Mouse (Mus musculus) kidney, embryonic 16.5 days (tissue): Measurements from ENCODE around the gene Dner. TPM values are rescaled to one million over a fixed set of nuclear protein-coding genes. Genes with fewer than 3 reads are reported as not detected.

Source experiments
- ATAC-seq: fragments of 200-750 bp; cut with Nextera tagmentation; 2 replicates; pipeline ENCODE4 v1.8.0; 2017; ENCODE audit warnings: moderate TSS enrichment; ENCODE audit not compliant: low FRiP score, low TSS enrichment
- H3K27ac ChIP-seq: fragments of 300-500 bp; sonication (generic); 2 replicates; pipeline ENCODE4 v1.5.1; 2014; ENCODE audit warnings: low read length
- H3K27me3 ChIP-seq: fragments of 300-500 bp; sonication (generic); 2 replicates; pipeline ENCODE4 v1.6.1; 2014; ENCODE audit warnings: low read length, control low read depth, mixed read lengths; ENCODE audit not compliant: insufficient read depth
- H3K36me3 ChIP-seq: fragments of 300-500 bp; sonication (generic); 2 replicates; pipeline ENCODE4 v1.6.1; 2014; ENCODE audit warnings: low read length, control low read depth, mixed read lengths; ENCODE audit not compliant: insufficient read depth
- H3K4me1 ChIP-seq: fragments of 300-500 bp; sonication (generic); 2 replicates; pipeline ENCODE4 v1.6.1; 2014; ENCODE audit warnings: low read length, control low read depth, mixed read lengths; ENCODE audit not compliant: insufficient read depth
- H3K4me2 ChIP-seq: fragments of 300-500 bp; sonication (generic); replicated peaks from 2 replicates; pipeline ENCODE4 v1.6.1; 2014; ENCODE audit warnings: low read depth, low read length
- H3K4me3 ChIP-seq: fragments of 300-500 bp; sonication (generic); 2 replicates; pipeline ENCODE4 v1.5.1; 2014; ENCODE audit warnings: mild to moderate bottlenecking, low read length
- H3K9ac ChIP-seq: fragments of 300-500 bp; sonication (generic); replicated peaks from 2 replicates; pipeline ENCODE4 v1.6.1; 2014; ENCODE audit warnings: low read length
- H3K9me3 ChIP-seq: fragments of 300-500 bp; sonication (generic); 2 replicates; pipeline ENCODE4 v1.6.1; 2016; ENCODE audit warnings: low read length, control low read depth
- WGBS: fragments of 180-500 bp; shearing (Covaris S2); extraction: QIAGEN DNeasy Blood & Tissue Kit; methylation state at CpG from one replicate; pipeline ENCODE4 v1.1.7; 2014; 5-methylcytosine and 5-hydroxymethylcytosine counted together
- polyA plus RNA-seq: library from polyadenylated mRNA; unstranded; fragments of >200 nt; fragmentation: Nextera tagmentation; extraction: Ambion mirVana; gene quantifications from 2 replicates; pipeline ENCODE4 v1.2.1, GENCODE M21; 2015

The Dner gene
- polyA plus RNA-seq, 1 experiment from 2014 or later: 1.4 TPM

- ATAC-seq: no peak
- Histone ChIP-seq H3K9me3 (no peaks in the 10 kb centered on the region), H3K27me3 (no peaks in the 10 kb centered on the region), H3K9ac (no peak overlapping the region), H3K27ac (no peak overlapping the region), H3K36me3 (no peaks in the 10 kb centered on the region), H3K4me2 (no peak overlapping the region), H3K4me1 (no peaks in the 10 kb centered on the region), H3K4me3 (no peak overlapping the region)
- 79% methylated on average over 2 of the region's 2 CpGs for WGBS
Observed at GRCm38 (mm10) chr1:84646781-84647180, 49.2 kb downstream of the Dner start.

- no peak overlapping the region for H3K4me3 ChIP-seq
- H3K9me3 ChIP-seq: no peaks in the 10 kb centered on the region
- H3K9ac ChIP-seq: no peak overlapping the region
- no peak overlapping the region for H3K27ac ChIP-seq
- H3K36me3 ChIP-seq: no peaks in the 10 kb centered on the region
- no peaks in the 10 kb centered on the region for H3K27me3 ChIP-seq
- ATAC-seq: no peak
- H3K4me1 ChIP-seq: no peaks in the 10 kb centered on the region
- WGBS: 69% methylated on average over 4 of the region's 4 CpGs
- H3K4me2 ChIP-seq: no peak overlapping the region
Observed at GRCm38 (mm10) chr1:84640463-84640862, 55.6 kb downstream of the Dner start.

DNA sequence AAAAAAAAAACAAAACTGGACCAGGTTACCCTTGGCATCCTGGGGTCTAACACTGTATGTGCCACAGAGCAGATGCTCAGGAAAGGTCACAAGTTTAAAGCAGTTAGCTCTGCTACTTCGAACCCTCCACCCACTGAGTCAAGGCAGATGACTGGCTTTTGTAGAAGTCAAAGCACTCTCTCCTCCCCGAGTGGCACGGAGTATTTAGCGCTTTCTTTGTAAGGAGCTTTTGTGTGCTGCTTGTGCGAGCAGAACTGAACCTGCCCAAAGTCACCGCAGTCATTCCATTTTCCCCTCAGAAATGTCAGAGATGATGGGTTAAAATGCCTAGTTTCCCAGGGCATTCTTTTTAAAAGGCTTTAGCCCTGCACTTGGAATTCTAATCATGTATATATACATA, 59.1 kb downstream of the Dner start:
- no peaks in the 10 kb centered on the region for H3K4me1 ChIP-seq
- H3K9ac ChIP-seq: no peak overlapping the region
- ATAC-seq: no peak
- no peak overlapping the region for H3K4me3 ChIP-seq
- no peak overlapping the region for H3K4me2 ChIP-seq
- H3K9me3 ChIP-seq: no peaks in the 10 kb centered on the region
- H3K36me3 ChIP-seq: no peaks in the 10 kb centered on the region
- 37% methylated on average over 6 of the region's 6 CpGs for WGBS
- no peak overlapping the region for H3K27ac ChIP-seq
- H3K27me3 ChIP-seq: no peaks in the 10 kb centered on the region

DNA sequence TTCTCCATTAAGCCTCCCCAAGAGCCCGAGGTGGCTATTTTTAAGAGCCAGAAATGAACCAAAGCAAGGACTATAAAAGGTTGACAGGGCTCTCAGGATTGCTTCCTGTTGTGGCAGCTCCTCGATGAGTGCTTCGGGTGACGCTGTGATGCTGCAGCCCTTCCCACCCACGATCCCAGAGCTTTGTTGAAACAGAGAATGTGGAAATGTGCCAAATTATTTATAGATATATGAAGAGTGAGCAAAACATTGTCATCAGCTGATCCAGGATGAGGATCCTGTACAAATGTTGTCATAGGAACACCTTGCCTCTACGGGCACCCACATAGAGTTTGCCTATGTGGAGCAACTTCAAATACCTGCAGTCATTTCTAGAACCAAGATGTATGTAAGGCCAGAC, 67.8 kb downstream of the Dner start:
- no peak overlapping the region for H3K4me2 ChIP-seq
- H3K9ac ChIP-seq: no peak overlapping the region
- no peaks in the 10 kb centered on the region for H3K27me3 ChIP-seq
- H3K9me3 ChIP-seq: no peaks in the 10 kb centered on the region
- 63% methylated on average over 6 of the region's 6 CpGs for WGBS
- H3K4me1 ChIP-seq: no peaks in the 10 kb centered on the region
- no peaks in the 10 kb centered on the region for H3K36me3 ChIP-seq
- no peak overlapping the region for H3K4me3 ChIP-seq
- ATAC-seq: no peak
- H3K27ac ChIP-seq: no peak overlapping the region

DNA sequence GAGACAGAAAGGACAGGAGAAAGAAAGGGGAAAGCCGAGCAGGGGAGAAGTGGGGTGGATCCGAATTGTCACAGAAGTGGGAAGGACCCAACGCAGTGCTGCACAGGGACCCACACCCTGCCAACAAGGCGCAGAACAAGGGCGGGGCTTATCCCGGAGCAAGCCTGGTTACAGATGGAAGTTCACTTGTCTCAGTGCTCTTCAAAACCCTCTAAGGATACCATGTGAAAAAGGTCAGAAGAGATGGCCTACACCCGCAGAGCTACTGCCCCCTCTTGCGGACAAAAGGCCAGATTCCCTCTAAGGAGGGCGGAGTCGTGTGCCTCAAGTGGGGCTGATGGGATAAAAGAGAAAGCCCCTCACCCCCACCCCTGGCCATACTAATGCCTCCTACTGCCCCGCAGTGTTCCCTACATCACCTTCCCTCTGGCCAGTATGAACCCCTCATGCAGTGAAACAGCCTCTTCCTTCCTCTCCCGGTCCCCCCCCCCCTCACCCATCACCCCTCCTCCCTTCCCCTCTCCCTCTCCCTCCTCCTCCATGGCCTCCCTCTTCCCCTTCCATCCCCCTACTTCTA, 73.0 kb downstream of the Dner start:
- Histone ChIP-seq H3K27me3 (no peaks in the 10 kb centered on the region), H3K36me3 (no peaks in the 10 kb centered on the region), H3K9me3 (no peaks in the 10 kb centered on the region), H3K4me3 (no peak overlapping the region), H3K27ac (no peak overlapping the region), H3K9ac (no peak overlapping the region), H3K4me1 (no peaks in the 10 kb centered on the region), H3K4me2 (no peak overlapping the region)
- ATAC-seq: 0 out of 2 replicates have a peak, but pooled peaks have one; percentile 19
- WGBS: 35% methylated on average over 12 of the region's 12 CpGs

- Histone ChIP-seq H3K4me3 (no peak overlapping the region), H3K9ac (no peak overlapping the region), H3K27ac (no peak overlapping the region), H3K4me2 (no peak overlapping the region), H3K9me3 (no peaks in the 10 kb centered on the region), H3K4me1 (no peaks in the 10 kb centered on the region), H3K36me3 (no peaks in the 10 kb centered on the region), H3K27me3 (no peaks in the 10 kb centered on the region)
- 45% methylated on average over 3 of the region's 3 CpGs for WGBS
- ATAC-seq: peak; percentile 84
Observed at GRCm38 (mm10) chr1:84621308-84621707, 74.7 kb downstream of the Dner start.

GRCm38 (mm10) chr1:84619131-84619760, 76.8 kb downstream of the Dner start:
- Histone ChIP-seq H3K9ac (0 out of 2 replicates have a peak overlapping the region, but pooled peaks have one; percentile 7), H3K36me3 (no peaks in the 10 kb centered on the region), H3K27me3 (no peaks in the 10 kb centered on the region), H3K27ac (no peak overlapping the region), H3K4me1 (no peaks in the 10 kb centered on the region), H3K9me3 (no peaks in the 10 kb centered on the region), H3K4me3 (peak overlapping the region; percentile 24), H3K4me2 (peak overlapping the region; percentile 51)
- no peak for ATAC-seq
- 21% methylated on average over 16 of the region's 16 CpGs for WGBS

- Histone ChIP-seq H3K9ac (no peak overlapping the region), H3K4me1 (no peaks in the 10 kb centered on the region), H3K4me2 (no peak overlapping the region), H3K4me3 (no peak overlapping the region), H3K27me3 (no peaks in the 10 kb centered on the region), H3K27ac (no peak overlapping the region), H3K36me3 (no peaks in the 10 kb centered on the region), H3K9me3 (no peaks in the 10 kb centered on the region)
- ATAC-seq: no peak
- WGBS: 30% methylated on average over 1 of the region's 1 CpGs
Observed at GRCm38 (mm10) chr1:84618094-84618493, 77.9 kb downstream of the Dner start.

- ATAC-seq: no peak
- Histone ChIP-seq H3K4me2 (no peak overlapping the region), H3K36me3 (no peaks in the 10 kb centered on the region), H3K27ac (no peak overlapping the region), H3K9me3 (no peaks in the 10 kb centered on the region), H3K4me1 (no peaks in the 10 kb centered on the region), H3K4me3 (no peak overlapping the region), H3K27me3 (no peaks in the 10 kb centered on the region), H3K9ac (no peak overlapping the region)
Observed at GRCm38 (mm10) chr1:84616133-84616532, 79.9 kb downstream of the Dner start.

DNA sequence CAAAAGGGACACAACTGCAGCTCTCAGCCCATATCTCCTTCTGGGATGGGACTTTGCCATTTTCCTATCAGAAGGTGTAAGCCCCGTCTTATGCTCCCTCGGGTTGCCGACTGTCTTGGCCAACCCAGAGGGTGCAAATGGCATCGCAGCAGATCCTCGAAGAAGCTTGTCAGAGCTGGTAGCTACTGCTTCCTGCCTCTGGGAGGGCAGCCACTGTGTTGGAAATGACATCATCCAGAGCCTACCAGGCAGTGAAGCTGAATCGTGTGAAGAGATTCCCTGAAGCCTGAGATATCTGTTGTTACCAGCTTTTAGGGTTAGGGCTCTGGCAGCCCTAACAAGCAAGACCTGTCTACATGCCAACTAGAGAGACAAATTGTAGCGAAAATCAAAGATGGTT, 81.4 kb downstream of the Dner start:
- H3K27me3 ChIP-seq: no peaks in the 10 kb centered on the region
- no peaks in the 10 kb centered on the region for H3K36me3 ChIP-seq
- 75% methylated on average over 7 of the region's 7 CpGs for WGBS
- ATAC-seq: no peak
- H3K4me3 ChIP-seq: no peak overlapping the region
- H3K4me2 ChIP-seq: no peak overlapping the region
- H3K9me3 ChIP-seq: no peaks in the 10 kb centered on the region
- H3K9ac ChIP-seq: no peak overlapping the region
- no peaks in the 10 kb centered on the region for H3K4me1 ChIP-seq
- no peak overlapping the region for H3K27ac ChIP-seq
